Mouse (Mus musculus) neutrophil, adult 65 days (primary cell): ENCODE data around the gene Hspg2. TPM values are rescaled to one million over a fixed set of nuclear protein-coding genes. Genes with fewer than 3 reads are reported as not detected.

Source experiments
- total RNA-seq: library from RNA; stranded (reverse); gene quantifications from 2 replicates; pipeline ENCODE4 v1.2.4, GENCODE M21; 2023

Gene Hspg2
- 0.23 and 0.76 TPM in 2 replicates for total RNA-seq

GRCm38 (mm10) chr4:137468260-137469080 is at the start of gene Hspg2:
Gene Hspg2, plus strand, starts transcription at chr4:137468769.

GRCm38 (mm10) chr4:137430502-137430901 is 38.1 kb upstream of the Hspg2 start, which contains the start of gene Cela3b:
Gene Cela3b, minus strand, starts transcription at chr4:137430540.

GRCm38 (mm10) chr4:137453234-137453767 is 15.3 kb upstream of the Hspg2 start, which contains the start of gene 1700013G24Rik:
Gene 1700013G24Rik, plus strand, starts transcription at chr4:137453284.

GRCm38 (mm10) chr4:137574469-137574868 is 105.9 kb downstream of the Hspg2 start, which contains the start of gene Ldlrad2:
Gene Ldlrad2, minus strand, starts transcription at chr4:137574569.

GRCm38 (mm10) chr4:137593601-137594495 is 125.3 kb downstream of the Hspg2 start, which contains the start of gene Usp48:
Gene Usp48, plus strand, starts transcription at chr4:137593755.

Other genes starting within 250 kb of the Hspg2 start
- 0.09 TPM in 1 of 2 replicates, not detected in the other for gene Wnt4, start 191.3 kb upstream of the Hspg2 start, total RNA-seq
- 591 and 634 TPM in 2 replicates for gene Cdc42, start 111.0 kb upstream of the Hspg2 start, total RNA-seq
- not detected in 2 replicates for gene Cela3a, start 59.0 kb upstream of the Hspg2 start, total RNA-seq
- gene Cela3b, start 38.2 kb upstream of the Hspg2 start, total RNA-seq = not detected in 2 replicates
- gene 1700013G24Rik, start 15.5 kb upstream of the Hspg2 start, total RNA-seq = not detected in 2 replicates
- not detected in 2 replicates for gene Ldlrad2, start 105.8 kb downstream of the Hspg2 start, total RNA-seq
- gene Usp48, start 125.0 kb downstream of the Hspg2 start, total RNA-seq = 58.3 and 94.5 TPM in 2 replicates
- gene Rap1gap, start 196.0 kb downstream of the Hspg2 start, total RNA-seq = 0.28 TPM in 1 of 2 replicates, not detected in the other